Mouse (Mus musculus) gastrocnemius, postnatal 4 days (tissue): ENCODE measurements around the gene Gm43638. TPM values are rescaled to one million over a fixed set of nuclear protein-coding genes. Genes with fewer than 3 reads are reported as not detected.

Experiments used
- total RNA-seq, 2 experiments: library from RNA; stranded (reverse); gene quantifications; 2 replicates each; pipeline ENCODE4 v1.2.3; 2021

Gm43638 gene
- total RNA-seq, 2 experiments from 2014 or later = not detected

Other genes starting within 250 kb of the Gm43638 start
- not detected for gene Ugt2b37, start 232.0 kb downstream of the Gm43638 start, total RNA-seq
- not detected for gene Ugt2a3, start 149.6 kb downstream of the Gm43638 start, total RNA-seq
- not detected for gene Ugt2b38, start 62.6 kb downstream of the Gm43638 start, total RNA-seq
- gene Ugt2a2, start 4.5 kb downstream of the Gm43638 start, total RNA-seq = not detected
- gene Ugt2a1, start 4.1 kb upstream of the Gm43638 start, total RNA-seq = not detected
- not detected for gene Sult1b1, start 51.4 kb upstream of the Gm43638 start, total RNA-seq
- gene Sult1d1, start 82.2 kb upstream of the Gm43638 start, total RNA-seq = under 1 TPM in 1 of 2 experiments, not detected in 1; 0.23 TPM
- gene Sult1e1, start 104.8 kb upstream of the Gm43638 start, total RNA-seq = not detected
- gene Csn1s1, start 179.4 kb upstream of the Gm43638 start, total RNA-seq = not detected
- not detected for gene Csn2, start 212.8 kb upstream of the Gm43638 start, total RNA-seq